Mouse (Mus musculus) kidney, adult 2 months (tissue): ENCODE measurements around the gene Gucy1b2.

Experiments
- CTCF ChIP-seq: fragments of 200-500 bp; conservative IDR thresholded peaks from 2 replicates; pipeline ENCODE4 v1.5.1; 2011; ENCODE audit warnings: low read depth, mild to moderate bottlenecking, control low read depth, low read length, moderate library complexity, mixed read lengths; ENCODE audit not compliant: insufficient read depth, insufficient read length
- POLR2A ChIP-seq: fragments of 200-500 bp; IDR thresholded peaks from one replicate; pipeline ENCODE4 v1.6.1; 2011; ENCODE audit warnings: low read depth, low read length, control low read depth

DNA sequence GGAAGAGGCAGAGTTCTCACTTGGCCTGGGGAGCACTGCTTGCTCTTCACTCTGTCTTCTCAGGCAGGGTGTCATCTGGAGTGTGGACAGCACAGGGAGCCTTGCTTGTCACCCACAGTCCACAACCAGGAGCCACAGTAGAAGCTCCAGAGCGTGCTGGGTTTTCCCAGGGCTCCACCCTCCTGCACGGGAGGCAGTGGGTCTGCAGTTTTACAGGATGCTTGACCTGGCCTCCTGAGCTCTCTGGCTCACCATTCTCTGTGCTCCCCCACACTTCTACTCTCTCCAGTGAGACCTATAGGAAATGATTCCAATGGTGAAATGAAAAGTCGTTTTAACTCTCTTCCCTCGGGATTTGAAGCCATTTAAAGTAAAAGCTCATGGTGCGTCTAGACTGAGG, 106.3 kb downstream of the Gucy1b2 start:
- no peak for TF ChIP-seq POLR2A
- TF ChIP-seq CTCF: no peak
